Mouse (Mus musculus): ENCODE data around the gene Stpg4.

- no peak for TF ChIP-seq CTCF (IDR thresholded peaks at IDR 0.05; ENCODE audit: borderline replicate concordance, extremely low read depth, insufficient read depth, insufficient read length)
- TF ChIP-seq POLR2A (IDR thresholded peaks at IDR 0.05; ENCODE audit: borderline replicate concordance, extremely low read depth, insufficient read depth, insufficient read length, poor library complexity, severe bottlenecking) = no peak
These were observed 47.7 kb downstream of the Stpg4 start for GRCm38 (mm10) chr17:87379821-87380220.
